Mouse (Mus musculus) kidney, embryonic 16.5 days (tissue): Measurements from ENCODE around the gene Cdc27. TPM values are rescaled to one million over a fixed set of nuclear protein-coding genes. Genes with fewer than 3 reads are reported as not detected.

Experiments used
- ATAC-seq: fragments of 200-750 bp; cut with Nextera tagmentation; 2 replicates; pipeline ENCODE4 v1.8.0; 2017; ENCODE audit warnings: moderate TSS enrichment; ENCODE audit not compliant: low FRiP score, low TSS enrichment
- H3K27ac ChIP-seq: fragments of 300-500 bp; sonication (generic); 2 replicates; pipeline ENCODE4 v1.5.1; 2014; ENCODE audit warnings: low read length
- H3K27me3 ChIP-seq: fragments of 300-500 bp; sonication (generic); 2 replicates; pipeline ENCODE4 v1.6.1; 2014; ENCODE audit warnings: low read length, control low read depth, mixed read lengths; ENCODE audit not compliant: insufficient read depth
- H3K36me3 ChIP-seq: fragments of 300-500 bp; sonication (generic); 2 replicates; pipeline ENCODE4 v1.6.1; 2014; ENCODE audit warnings: low read length, control low read depth, mixed read lengths; ENCODE audit not compliant: insufficient read depth
- H3K4me1 ChIP-seq: fragments of 300-500 bp; sonication (generic); 2 replicates; pipeline ENCODE4 v1.6.1; 2014; ENCODE audit warnings: low read length, control low read depth, mixed read lengths; ENCODE audit not compliant: insufficient read depth
- H3K4me2 ChIP-seq: fragments of 300-500 bp; sonication (generic); replicated peaks from 2 replicates; pipeline ENCODE4 v1.6.1; 2014; ENCODE audit warnings: low read depth, low read length
- H3K4me3 ChIP-seq: fragments of 300-500 bp; sonication (generic); 2 replicates; pipeline ENCODE4 v1.5.1; 2014; ENCODE audit warnings: mild to moderate bottlenecking, low read length
- H3K9ac ChIP-seq: fragments of 300-500 bp; sonication (generic); replicated peaks from 2 replicates; pipeline ENCODE4 v1.6.1; 2014; ENCODE audit warnings: low read length
- H3K9me3 ChIP-seq: fragments of 300-500 bp; sonication (generic); 2 replicates; pipeline ENCODE4 v1.6.1; 2016; ENCODE audit warnings: low read length, control low read depth
- WGBS: fragments of 180-500 bp; shearing (Covaris S2); extraction: QIAGEN DNeasy Blood & Tissue Kit; methylation state at CpG from one replicate; pipeline ENCODE4 v1.1.7; 2014; 5-methylcytosine and 5-hydroxymethylcytosine counted together
- polyA plus RNA-seq: library from polyadenylated mRNA; unstranded; fragments of >200 nt; fragmentation: Nextera tagmentation; extraction: Ambion mirVana; gene quantifications from 2 replicates; pipeline ENCODE4 v1.2.1, GENCODE M21; 2015

Gene Cdc27
- polyA plus RNA-seq, 1 experiment from 2014 or later: 34.7 TPM

DNA sequence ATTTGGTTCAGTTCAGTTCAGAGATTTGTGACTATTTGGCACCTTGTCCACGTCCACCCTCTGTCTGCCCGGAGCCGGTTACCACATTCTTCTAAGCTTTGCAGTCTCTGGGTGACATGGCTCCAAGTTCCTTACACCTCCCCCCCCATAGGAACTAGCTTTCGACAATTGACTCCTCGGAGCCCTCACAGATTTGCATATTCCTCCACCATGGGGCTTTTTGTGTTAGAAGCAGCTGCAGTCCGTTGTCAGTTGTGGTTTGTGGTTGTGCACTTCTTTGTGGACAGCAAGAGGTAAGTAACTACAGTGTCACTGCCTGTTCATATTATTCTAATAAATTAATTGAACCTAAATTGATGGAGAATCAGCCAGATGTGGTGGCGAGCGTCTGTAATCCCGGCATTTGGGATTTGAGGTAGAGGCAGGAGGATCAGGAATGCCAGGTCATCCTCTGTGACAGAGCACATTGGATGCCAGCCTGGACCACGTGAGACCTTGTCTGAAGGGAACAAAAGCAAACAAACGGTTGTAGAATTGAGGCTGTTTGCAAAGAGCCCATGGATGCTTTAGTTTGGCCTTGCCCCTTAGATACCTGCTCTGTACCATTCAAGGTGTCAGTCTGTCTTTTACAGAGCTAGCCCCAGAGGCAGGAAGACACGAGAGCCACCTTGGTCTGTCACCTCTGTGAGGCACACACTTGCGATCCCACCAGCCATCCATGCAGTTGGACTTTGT, 32.4 kb upstream of the Cdc27 start:
- no peak overlapping the region for H3K4me3 ChIP-seq
- no peak overlapping the region for H3K27ac ChIP-seq
- H3K9ac ChIP-seq: no peak overlapping the region
- H3K36me3 ChIP-seq: no peaks in the 10 kb centered on the region
- WGBS: 66% methylated on average over 13 of the region's 13 CpGs
- H3K27me3 ChIP-seq: no peaks in the 10 kb centered on the region
- H3K4me1 ChIP-seq: peaks cover 4% of the 10 kb centered on the region; the same call in 1 of the 2 replicates
- H3K4me2 ChIP-seq: no peak overlapping the region
- no peak for ATAC-seq
- H3K9me3 ChIP-seq: no peaks in the 10 kb centered on the region

DNA sequence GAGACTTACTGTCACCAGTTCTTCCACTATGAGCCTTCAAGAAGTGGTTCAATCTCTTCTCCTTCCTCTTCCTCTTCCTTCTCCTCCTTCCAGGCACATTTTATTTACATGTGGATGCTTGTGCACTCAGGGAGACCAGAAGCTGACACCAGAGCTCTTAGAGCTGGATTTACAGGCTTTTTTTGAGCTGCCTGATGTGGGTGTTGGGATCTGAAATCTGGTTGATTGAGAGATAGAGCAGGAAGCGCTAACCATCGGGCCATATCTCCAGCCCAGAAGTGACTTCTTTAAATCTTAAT, 31.8 kb upstream of the Cdc27 start:
- no peaks in the 10 kb centered on the region for H3K9me3 ChIP-seq
- no peak for ATAC-seq
- no peaks in the 10 kb centered on the region for H3K27me3 ChIP-seq
- 70% methylated on average over 2 of the region's 2 CpGs for WGBS
- H3K27ac ChIP-seq: no peak overlapping the region
- H3K4me1 ChIP-seq: peaks cover 4% of the 10 kb centered on the region; the same call in 1 of the 2 replicates
- H3K4me2 ChIP-seq: no peak overlapping the region
- H3K9ac ChIP-seq: no peak overlapping the region
- H3K36me3 ChIP-seq: no peaks in the 10 kb centered on the region
- H3K4me3 ChIP-seq: no peak overlapping the region

DNA sequence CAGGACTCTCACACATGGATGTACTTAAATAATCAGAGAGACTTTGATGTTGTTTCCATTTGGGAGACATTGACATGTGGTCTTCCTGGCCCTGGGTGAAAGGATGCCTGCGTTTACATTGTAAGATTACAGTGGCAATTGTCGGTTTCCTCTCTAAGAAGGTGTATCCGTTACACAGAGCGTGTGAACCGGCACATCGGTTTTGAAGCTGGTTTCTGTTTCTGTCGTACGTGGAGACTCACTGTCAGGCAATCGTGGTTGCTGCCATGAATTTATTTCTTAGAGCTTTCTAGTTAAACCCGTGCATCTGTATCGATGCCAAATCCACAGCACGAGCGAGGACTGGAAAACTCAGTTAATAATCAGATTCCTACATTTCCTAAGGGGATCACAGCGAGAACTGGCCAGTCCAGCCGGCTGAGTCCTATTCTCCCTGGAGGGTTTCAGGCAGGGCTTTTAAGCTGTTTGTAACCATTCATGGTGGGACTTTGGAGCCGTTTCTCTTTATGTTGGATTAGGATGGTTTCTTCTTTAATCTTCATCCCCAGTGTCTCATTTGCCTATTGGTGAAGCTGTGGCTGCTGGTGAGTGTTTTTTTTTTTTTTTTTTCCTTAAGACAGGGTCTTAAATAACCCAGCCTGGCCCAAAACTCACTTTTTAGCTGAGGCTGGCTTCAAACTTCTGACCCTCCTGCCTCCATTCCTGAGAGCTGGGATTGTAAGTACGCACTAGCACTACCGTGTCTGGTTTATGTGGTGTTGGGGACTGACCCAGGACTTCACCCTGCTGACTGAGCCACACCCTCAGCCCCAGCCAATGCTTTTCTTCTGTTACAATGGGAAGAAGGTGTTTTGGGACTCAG, 31.3 kb upstream of the Cdc27 start:
- peaks cover 4% of the 10 kb centered on the region; the same call in 1 of the 2 replicates for H3K4me1 ChIP-seq
- WGBS: 35% methylated on average over 18 of the region's 18 CpGs
- H3K4me3 ChIP-seq: peak overlapping the region; percentile 13
- H3K4me2 ChIP-seq: peak overlapping the region; percentile 41
- H3K9me3 ChIP-seq: no peaks in the 10 kb centered on the region
- no peak overlapping the region for H3K27ac ChIP-seq
- H3K36me3 ChIP-seq: no peaks in the 10 kb centered on the region
- H3K27me3 ChIP-seq: no peaks in the 10 kb centered on the region
- H3K9ac ChIP-seq: peak overlapping the region; percentile 32; the same call in 1 of the 2 replicates
- ATAC-seq: no peak

DNA sequence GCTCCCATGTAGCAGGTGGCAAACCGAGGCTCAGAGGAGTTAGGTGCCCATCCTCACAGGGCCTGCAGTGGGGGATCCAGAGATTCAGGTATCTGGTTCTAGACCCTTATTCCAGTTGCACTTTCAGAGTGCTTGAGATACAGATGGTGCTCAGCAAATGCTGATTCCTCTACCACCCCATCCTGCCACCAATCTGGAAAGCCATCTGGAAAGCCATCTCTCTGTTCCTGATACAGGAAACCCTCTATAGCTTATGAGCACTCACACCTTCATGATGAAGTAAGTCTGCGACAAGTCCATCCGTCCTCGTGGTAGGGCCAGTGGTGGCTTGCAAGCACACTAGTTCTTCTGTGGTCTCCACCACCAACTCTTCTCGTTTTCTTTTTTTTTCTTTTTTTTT, 30.2 kb upstream of the Cdc27 start:
- no peak overlapping the region for H3K27ac ChIP-seq
- WGBS: 92% methylated on average over 5 of the region's 5 CpGs

DNA sequence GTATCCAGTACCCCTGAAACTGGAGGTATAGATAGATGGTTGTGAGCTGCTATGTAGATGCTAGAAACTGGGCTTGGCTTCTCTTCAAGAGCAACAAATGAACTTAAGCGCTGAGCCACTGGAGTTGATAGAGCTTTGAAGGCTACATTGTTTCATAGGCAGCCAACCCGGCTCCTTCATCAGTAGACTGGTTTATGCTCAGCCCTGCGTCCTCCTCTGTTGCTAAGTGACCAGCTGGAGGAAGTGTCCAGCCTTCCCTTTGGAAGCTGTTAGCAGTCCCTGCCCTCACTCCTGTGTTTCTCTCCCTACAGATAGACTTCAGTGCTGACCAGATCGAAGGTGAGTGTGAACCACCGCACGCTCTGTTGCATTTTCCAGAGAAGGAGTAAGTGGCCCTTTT, 29.7 kb upstream of the Cdc27 start:
- no peaks in the 10 kb centered on the region for H3K27me3 ChIP-seq
- H3K27ac ChIP-seq: no peak overlapping the region
- H3K4me1 ChIP-seq: peaks cover 4% of the 10 kb centered on the region; the same call in 1 of the 2 replicates
- H3K9ac ChIP-seq: no peak overlapping the region
- 49% methylated on average over 6 of the region's 6 CpGs for WGBS
- H3K9me3 ChIP-seq: no peaks in the 10 kb centered on the region
- peak; percentile 79; the same call in 1 of the 2 replicates for ATAC-seq
- H3K36me3 ChIP-seq: no peaks in the 10 kb centered on the region
- H3K4me2 ChIP-seq: no peak overlapping the region
- H3K4me3 ChIP-seq: no peak overlapping the region

More for the DNA sequence above, 30.2 kb upstream of the Cdc27 start:
- ATAC-seq: no peak
- no peak overlapping the region for H3K4me3 ChIP-seq
- H3K27me3 ChIP-seq: no peaks in the 10 kb centered on the region
- H3K36me3 ChIP-seq: no peaks in the 10 kb centered on the region
- H3K9ac ChIP-seq: no peak overlapping the region
- H3K4me2 ChIP-seq: no peak overlapping the region
- H3K9me3 ChIP-seq: no peaks in the 10 kb centered on the region
- H3K4me1 ChIP-seq: peaks cover 4% of the 10 kb centered on the region; the same call in 1 of the 2 replicates

DNA sequence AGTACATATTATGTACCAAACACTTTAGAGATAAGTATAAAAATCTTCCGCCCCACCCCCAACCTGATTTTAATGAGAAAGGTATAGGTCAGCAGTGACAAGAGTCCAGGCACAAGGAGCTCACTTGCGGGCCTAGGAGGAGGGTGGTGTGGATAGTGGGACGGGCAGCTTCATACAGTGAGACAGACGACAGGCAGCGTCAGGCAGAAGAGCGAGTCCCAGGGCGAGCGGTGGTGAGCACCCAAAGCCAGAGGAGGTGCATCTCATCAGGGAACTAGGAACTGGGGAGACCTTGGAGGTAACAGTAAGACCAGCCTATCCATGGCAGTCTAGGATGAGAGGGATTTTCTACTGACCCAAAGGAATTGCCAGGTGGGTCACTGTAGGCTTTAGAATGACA, 29.2 kb upstream of the Cdc27 start:
- no peak overlapping the region for H3K4me3 ChIP-seq
- no peaks in the 10 kb centered on the region for H3K36me3 ChIP-seq
- WGBS: 94% methylated on average over 8 of the region's 8 CpGs
- H3K27me3 ChIP-seq: no peaks in the 10 kb centered on the region
- H3K4me1 ChIP-seq: peaks cover 4% of the 10 kb centered on the region; the same call in 1 of the 2 replicates
- no peak overlapping the region for H3K9ac ChIP-seq
- H3K27ac ChIP-seq: no peak overlapping the region
- ATAC-seq: no peak
- H3K9me3 ChIP-seq: no peaks in the 10 kb centered on the region
- no peak overlapping the region for H3K4me2 ChIP-seq

DNA sequence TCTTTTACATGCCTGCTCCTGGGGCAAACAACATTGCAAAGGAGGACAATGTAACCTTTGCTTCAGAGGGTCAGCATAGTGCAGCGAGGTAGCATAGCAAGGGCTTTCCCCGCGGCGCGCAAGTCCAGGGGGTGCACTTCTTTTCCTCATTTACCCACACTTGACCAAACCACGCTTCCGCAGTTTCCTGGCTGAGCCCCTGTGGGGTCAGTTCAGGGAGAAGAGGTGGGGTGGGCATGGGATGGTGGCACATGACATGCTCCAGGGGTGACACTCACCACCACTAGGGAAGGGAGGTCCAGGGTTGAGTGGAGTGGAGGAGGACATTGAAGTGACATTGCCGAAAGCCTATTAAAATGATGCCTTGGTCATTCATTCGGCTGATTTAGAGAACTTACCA, 28.7 kb upstream of the Cdc27 start:
- H3K27me3 ChIP-seq: no peaks in the 10 kb centered on the region
- no peak overlapping the region for H3K27ac ChIP-seq
- H3K9ac ChIP-seq: no peak overlapping the region
- H3K4me3 ChIP-seq: no peak overlapping the region
- H3K36me3 ChIP-seq: no peaks in the 10 kb centered on the region
- WGBS: 88% methylated on average over 9 of the region's 9 CpGs
- H3K9me3 ChIP-seq: no peaks in the 10 kb centered on the region
- H3K4me2 ChIP-seq: no peak overlapping the region
- H3K4me1 ChIP-seq: peaks cover 4% of the 10 kb centered on the region; the same call in 1 of the 2 replicates
- ATAC-seq: no peak

DNA sequence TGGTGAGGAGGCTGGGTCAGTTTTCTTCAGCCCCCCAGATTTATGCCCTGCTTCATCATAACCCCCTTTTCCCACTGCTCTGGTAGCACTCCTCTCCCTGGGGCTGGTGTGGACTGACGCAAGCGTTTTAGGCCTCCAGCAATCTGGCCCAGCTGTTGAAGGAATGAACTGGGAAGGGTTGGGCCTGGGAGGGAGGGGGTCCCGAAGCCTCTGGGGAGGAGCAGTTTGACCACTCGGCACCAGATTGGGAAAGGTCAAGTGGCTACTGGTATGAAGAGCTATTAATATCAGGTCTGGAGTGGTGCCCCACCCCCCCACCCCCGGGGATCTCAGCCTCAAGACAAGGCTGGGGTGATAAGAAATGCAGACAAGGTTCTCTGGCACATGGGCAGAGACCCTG, 27.7 kb upstream of the Cdc27 start:
- H3K4me3 ChIP-seq: no peak overlapping the region
- WGBS: 34% methylated on average over 5 of the region's 5 CpGs
- H3K27ac ChIP-seq: no peak overlapping the region
- no peak overlapping the region for H3K4me2 ChIP-seq
- no peak for ATAC-seq
- H3K36me3 ChIP-seq: no peaks in the 10 kb centered on the region
- no peaks in the 10 kb centered on the region for H3K27me3 ChIP-seq
- H3K9me3 ChIP-seq: no peaks in the 10 kb centered on the region
- H3K4me1 ChIP-seq: peaks cover 4% of the 10 kb centered on the region; the same call in 1 of the 2 replicates
- H3K9ac ChIP-seq: no peak overlapping the region

DNA sequence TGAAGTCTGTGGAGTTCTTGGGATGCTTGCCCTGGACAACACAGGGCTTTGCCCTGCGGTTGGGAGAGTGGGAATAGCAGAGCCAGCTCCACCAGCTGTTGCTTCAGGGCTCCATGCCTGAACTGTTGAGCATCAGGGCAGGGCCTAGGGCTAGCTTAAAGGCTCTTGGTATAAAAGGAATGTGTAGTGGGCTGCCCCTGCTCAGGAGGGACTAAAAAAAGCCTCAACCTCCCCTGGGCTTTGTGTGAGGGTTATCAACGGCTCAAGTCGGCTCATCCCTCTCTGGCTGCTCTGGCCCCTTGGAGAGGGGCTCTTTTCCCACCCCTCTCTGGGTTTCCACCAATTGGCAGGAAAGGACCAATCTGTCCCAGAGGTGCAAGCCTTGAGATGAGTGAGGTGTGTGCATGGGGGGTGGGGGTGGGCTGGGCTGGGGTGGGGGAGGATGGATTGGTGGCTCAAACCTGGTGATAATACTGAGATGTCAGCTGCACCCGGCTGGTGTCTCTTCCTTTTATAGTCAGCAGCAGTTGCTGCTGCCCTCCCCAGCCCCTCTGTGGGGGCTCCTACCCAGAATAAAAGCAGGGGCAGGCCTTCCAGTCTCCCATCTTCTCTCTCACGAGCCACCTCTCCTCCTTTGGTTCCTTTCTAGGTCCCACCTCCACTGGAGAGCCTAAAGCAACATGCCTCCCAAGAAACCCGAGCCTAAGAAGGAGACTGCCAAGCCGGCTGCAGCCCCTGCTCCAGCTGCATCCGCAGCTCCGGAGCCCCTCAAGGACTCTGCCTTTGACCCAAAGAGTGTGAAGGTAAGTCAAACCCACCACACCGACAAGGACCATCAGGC, 26.6 kb upstream of the Cdc27 start:
- 37% methylated on average over 10 of the region's 10 CpGs for WGBS
- H3K27me3 ChIP-seq: no peaks in the 10 kb centered on the region
- no peak overlapping the region for H3K4me3 ChIP-seq
- peaks cover 4% of the 10 kb centered on the region; the same call in 1 of the 2 replicates for H3K4me1 ChIP-seq
- no peaks in the 10 kb centered on the region for H3K9me3 ChIP-seq
- H3K36me3 ChIP-seq: no peaks in the 10 kb centered on the region
- no peak overlapping the region for H3K4me2 ChIP-seq
- H3K9ac ChIP-seq: 0 out of 2 replicates have a peak overlapping the region, but pooled peaks have one; percentile 16
- H3K27ac ChIP-seq: no peak overlapping the region
- ATAC-seq: no peak
